Mouse (Mus musculus): ENCODE measurements around the gene Lig1. TPM values are rescaled to one million over a fixed set of nuclear protein-coding genes. Genes with fewer than 3 reads are reported as not detected.

Gene Lig1
- total and polyA plus RNA-seq, 3 experiments, result 1.6 to 2.7 (median 2.6) TPM

DNA sequence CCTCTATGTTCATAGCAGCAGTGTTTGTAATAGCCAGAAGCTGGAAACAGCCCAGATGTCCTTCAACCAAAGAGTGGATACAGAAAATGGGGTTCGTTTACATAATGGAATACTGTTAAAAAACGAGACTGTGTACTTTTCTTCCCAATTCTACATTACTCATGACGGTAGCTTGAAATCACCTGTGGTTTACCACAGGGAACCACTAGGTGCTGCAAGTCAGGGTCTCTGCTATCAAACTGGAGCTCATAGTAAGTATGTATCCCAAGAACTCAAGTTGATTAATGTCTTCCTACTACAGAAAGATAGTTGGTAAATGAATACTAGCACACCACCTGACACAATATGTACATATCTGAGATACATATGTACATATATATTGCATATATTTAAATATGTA is 44.3 kb downstream of the Lig1 start:
- WGBS, result 83% methylated on average over 3 of the region's 3 CpGs
- TF ChIP-seq POLR2A (IDR thresholded peaks at IDR 0.05; ENCODE audit: insufficient read depth, low read depth, low read length), result no peak
- no peak for TF ChIP-seq EP300 (IDR thresholded peaks at IDR 0.05; ENCODE audit: insufficient read depth, low read depth, low read length)
- no peak for TF ChIP-seq CTCF (IDR thresholded peaks at IDR 0.05)

DNA sequence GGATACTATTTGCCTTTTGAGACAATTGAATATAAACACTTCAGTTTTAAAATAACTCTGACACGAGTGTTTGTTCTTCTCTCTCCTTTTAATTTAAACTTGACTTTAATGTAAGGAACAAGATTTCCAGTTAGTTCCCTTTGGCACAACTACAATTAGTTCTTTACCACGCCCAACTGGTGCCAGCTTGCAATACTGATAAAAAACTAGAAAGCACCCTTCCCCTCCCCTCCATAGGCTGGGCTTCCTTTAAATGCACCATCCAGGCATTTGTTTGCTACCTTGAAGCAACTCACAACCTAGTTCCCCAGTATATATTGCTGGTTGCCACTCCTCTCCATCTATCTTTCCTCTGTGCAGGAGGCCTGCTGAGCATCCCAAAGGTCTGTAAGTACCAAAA is 47.2 kb downstream of the Lig1 start, which contains the start of gene Pla2g4c:
Gene Pla2g4c (plus strand): TSS at position 340 of the 400 bp plus-strand sequence.
- Histone ChIP-seq H3K4me3 (no peak within 1 kb of the TSS), H3K4me1 (ENCODE audit: control insufficient read depth, insufficient read depth, low read length) (no peaks in the 10 kb centered on the region), H3K79me2 (replicated peaks; ENCODE audit: control insufficient read depth, insufficient read depth, low read length) (no peaks in the 10 kb centered on the region), H3K27ac (no peak within 1 kb of the TSS), H3K9ac (ENCODE audit: low read depth, low read length) (no peak within 1 kb of the TSS), H3K36me3 (ENCODE audit: control insufficient read depth, insufficient read depth, low read length) (no peaks in the 10 kb centered on the region), H3K27me3 (ENCODE audit: control insufficient read depth, insufficient read depth, low read length) (no peaks in the 10 kb centered on the region)
- DNase-seq, result no peak
- TF ChIP-seq EP300 (IDR thresholded peaks at IDR 0.05; ENCODE audit: insufficient read depth, low read depth, low read length) (no peak), POLR2A (IDR thresholded peaks at IDR 0.05; ENCODE audit: insufficient read depth, low read depth, low read length) (no peak), CTCF (IDR thresholded peaks at IDR 0.05) (no peak)
- 81% methylated on average over 2 of the region's 2 CpGs for WGBS
- intact Hi-C loops (cut with DNase I), result no loop called here

More for the DNA sequence above, 44.3 kb downstream of the Lig1 start:
- no peak overlapping the region for H3K9ac ChIP-seq (ENCODE audit: low read depth, low read length)
- no peaks in the 10 kb centered on the region for H3K27me3 ChIP-seq (ENCODE audit: control insufficient read depth, insufficient read depth, low read length)
- intact Hi-C loops (cut with DNase I), result no loop called here
- no peaks in the 10 kb centered on the region for H3K4me1 ChIP-seq (ENCODE audit: control insufficient read depth, insufficient read depth, low read length)
- H3K36me3 ChIP-seq (ENCODE audit: control insufficient read depth, insufficient read depth, low read length), result no peaks in the 10 kb centered on the region
- DNase-seq, result no peak
- no peaks in the 10 kb centered on the region for H3K79me2 ChIP-seq (replicated peaks; ENCODE audit: control insufficient read depth, insufficient read depth, low read length)
- no peak overlapping the region for H3K4me3 ChIP-seq
- no peak overlapping the region for H3K27ac ChIP-seq

DNA sequence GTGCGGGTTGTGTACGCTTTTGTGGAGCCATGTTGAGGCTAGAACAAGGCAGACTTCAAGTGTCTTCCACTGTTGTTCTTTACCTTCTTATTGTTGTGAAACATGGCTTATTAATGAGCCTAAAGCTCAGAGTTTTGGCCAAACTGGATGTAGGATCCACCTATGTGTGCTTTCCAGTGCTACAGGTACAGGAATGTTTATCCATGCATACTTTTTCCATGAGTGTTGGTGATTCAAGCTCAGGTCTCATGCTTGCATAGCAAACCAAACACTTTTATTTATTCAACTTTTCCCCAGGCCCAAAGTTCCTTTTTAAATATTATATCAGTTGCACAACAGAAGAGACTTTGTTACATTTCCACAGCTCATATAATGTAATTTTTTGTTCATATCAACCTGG is 53.5 kb downstream of the Lig1 start:
- no peak for DNase-seq
- no peak overlapping the region for H3K9ac ChIP-seq (ENCODE audit: low read depth, low read length)
- intact Hi-C loops (cut with DNase I), result no loop called here
- no peaks in the 10 kb centered on the region for H3K27me3 ChIP-seq (ENCODE audit: control insufficient read depth, insufficient read depth, low read length)
- no peaks in the 10 kb centered on the region for H3K36me3 ChIP-seq (ENCODE audit: control insufficient read depth, insufficient read depth, low read length)
- H3K79me2 ChIP-seq (replicated peaks; ENCODE audit: control insufficient read depth, insufficient read depth, low read length), result no peaks in the 10 kb centered on the region
- 100% methylated on average over 2 of the region's 2 CpGs for WGBS
- TF ChIP-seq EP300 (IDR thresholded peaks at IDR 0.05; ENCODE audit: insufficient read depth, low read depth, low read length), result no peak
- TF ChIP-seq POLR2A (IDR thresholded peaks at IDR 0.05; ENCODE audit: insufficient read depth, low read depth, low read length), result no peak
- TF ChIP-seq CTCF (IDR thresholded peaks at IDR 0.05), result no peak
- H3K4me3 ChIP-seq, result no peak overlapping the region
- H3K27ac ChIP-seq, result no peak overlapping the region
- H3K4me1 ChIP-seq (ENCODE audit: control insufficient read depth, insufficient read depth, low read length), result no peaks in the 10 kb centered on the region

DNA sequence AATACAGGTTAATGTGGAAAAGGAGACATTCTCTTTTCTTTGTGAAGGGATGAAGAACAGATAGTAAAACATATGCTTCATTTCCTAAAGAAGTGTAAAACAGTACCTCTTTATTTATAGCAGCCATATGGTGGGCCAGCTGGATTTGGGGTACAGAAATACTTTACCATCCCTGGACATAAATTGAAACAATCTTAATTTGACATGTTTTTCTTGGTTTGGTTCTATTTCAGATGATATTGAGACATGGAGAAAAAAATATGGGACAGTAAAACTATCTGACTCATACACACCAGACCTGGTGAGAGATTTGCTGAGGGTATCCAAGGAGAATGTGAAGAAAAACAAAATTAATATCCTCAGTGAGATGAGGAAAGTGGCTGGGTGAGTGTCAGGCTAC is 78.9 kb downstream of the Lig1 start:
- H3K27me3 ChIP-seq (ENCODE audit: control insufficient read depth, insufficient read depth, low read length), result no peaks in the 10 kb centered on the region
- no peak overlapping the region for H3K9ac ChIP-seq (ENCODE audit: low read depth, low read length)
- intact Hi-C loops (cut with DNase I), result no loop called here
- TF ChIP-seq POLR2A (IDR thresholded peaks at IDR 0.05; ENCODE audit: insufficient read depth, low read depth, low read length), result no peak
- TF ChIP-seq EP300 (IDR thresholded peaks at IDR 0.05; ENCODE audit: insufficient read depth, low read depth, low read length), result no peak
- TF ChIP-seq CTCF (IDR thresholded peaks at IDR 0.05), result no peak
- no peak overlapping the region for H3K27ac ChIP-seq
- H3K4me1 ChIP-seq (ENCODE audit: control insufficient read depth, insufficient read depth, low read length), result no peaks in the 10 kb centered on the region
- H3K79me2 ChIP-seq (replicated peaks; ENCODE audit: control insufficient read depth, insufficient read depth, low read length), result no peaks in the 10 kb centered on the region
- no peak for DNase-seq
- H3K36me3 ChIP-seq (ENCODE audit: control insufficient read depth, insufficient read depth, low read length), result no peaks in the 10 kb centered on the region
- no peak overlapping the region for H3K4me3 ChIP-seq

Other genes with a start within 250 kb of the Lig1 start
- 100 to 1,000 TPM; 137 to 139 TPM for gene Chmp2a, start 242.5 kb upstream of the Lig1 start, total RNA-seq (2021)
- 66.1 and 99.2 TPM in 2 replicates for gene Chmp2a, start 242.5 kb upstream of the Lig1 start, polyA plus RNA-seq (2012; rRNA removed)
- 100 to 1,000 TPM; 169 to 201 TPM for gene Ube2m, start 239.0 kb upstream of the Lig1 start, total RNA-seq (2021)
- 242 and 328 TPM in 2 replicates for gene Ube2m, start 239.0 kb upstream of the Lig1 start, polyA plus RNA-seq (2012; rRNA removed)
- under 1 TPM; 0.45 to 0.50 TPM for gene Mzf1, start 222.5 kb upstream of the Lig1 start, total RNA-seq (2021)
- 0.47 and 0.59 TPM in 2 replicates for gene Mzf1, start 222.5 kb upstream of the Lig1 start, polyA plus RNA-seq (2012; rRNA removed)
- gene Vmn1r85, start 182.1 kb upstream of the Lig1 start, total RNA-seq (2021), result not detected
- gene Vmn1r85, start 182.1 kb upstream of the Lig1 start, polyA plus RNA-seq (2012; rRNA removed), result not detected in 2 replicates
- gene Vmn1r86, start 157.4 kb upstream of the Lig1 start, total RNA-seq (2021), result not detected
- gene Vmn1r86, start 157.4 kb upstream of the Lig1 start, polyA plus RNA-seq (2012; rRNA removed), result not detected in 2 replicates
- gene Vmn1r87, start 137.1 kb upstream of the Lig1 start, total RNA-seq (2021), result not detected
- gene Vmn1r87, start 137.1 kb upstream of the Lig1 start, polyA plus RNA-seq (2012; rRNA removed), result not detected in 2 replicates
- under 1 TPM; 0.03 to 0.05 TPM for gene Vmn1r88, start 117.7 kb upstream of the Lig1 start, total RNA-seq (2021)
- gene Vmn1r88, start 117.7 kb upstream of the Lig1 start, polyA plus RNA-seq (2012; rRNA removed), result not detected in 2 replicates
- gene Vmn1r89, start 64.3 kb upstream of the Lig1 start, total RNA-seq (2021), result not detected
- gene Vmn1r89, start 64.3 kb upstream of the Lig1 start, polyA plus RNA-seq (2012; rRNA removed), result not detected in 2 replicates
- 10 to 100 TPM in 1 of 2 experiments, 1 to 10 TPM in 1; 9.2 to 10.0 TPM for gene Zswim9, start 1.4 kb downstream of the Lig1 start, total RNA-seq (2021)
- gene Zswim9, start 1.4 kb downstream of the Lig1 start, polyA plus RNA-seq (2012; rRNA removed), result 4.6 and 5.3 TPM in 2 replicates
- gene Pla2g4c, start 47.4 kb downstream of the Lig1 start, total RNA-seq (2021), result not detected
- gene Pla2g4c, start 47.4 kb downstream of the Lig1 start, polyA plus RNA-seq (2012; rRNA removed), result 0.03 and 0.04 TPM in 2 replicates
- gene Cabp5, start 120.8 kb downstream of the Lig1 start, total RNA-seq (2021), result not detected
- gene Cabp5, start 120.8 kb downstream of the Lig1 start, polyA plus RNA-seq (2012; rRNA removed), result not detected in 2 replicates
- not detected for gene Bsph1, start 173.6 kb downstream of the Lig1 start, total RNA-seq (2021)
- gene Bsph1, start 173.6 kb downstream of the Lig1 start, polyA plus RNA-seq (2012; rRNA removed), result not detected in 2 replicates

Data from heart, adult 2 months (tissue).